Mouse (Mus musculus) hindbrain, embryonic 10.5 days (tissue): Measurements from ENCODE around the gene Hist1h2ag. TPM values are rescaled to one million over a fixed set of nuclear protein-coding genes. Genes with fewer than 3 reads are reported as not detected.

ENCODE experiments used
- DNase-seq: peaks from one replicate; pipeline ENCODE4 v3.0.0-alpha.2; 2017; ENCODE audit warnings: low spot score
- H3K27ac ChIP-seq: fragments of 300-500 bp; sonication (generic); 2 replicates; pipeline ENCODE4 v1.5.1; 2016; ENCODE audit warnings: mild to moderate bottlenecking, moderate library complexity
- H3K27me3 ChIP-seq: fragments of 300-500 bp; sonication (generic); 2 replicates; pipeline ENCODE4 v1.6.1; 2016; ENCODE audit warnings: mild to moderate bottlenecking; ENCODE audit not compliant: poor library complexity, insufficient read depth, severe bottlenecking
- H3K36me3 ChIP-seq: fragments of 300-500 bp; sonication (generic); 2 replicates; pipeline ENCODE4 v1.6.1; 2016; ENCODE audit warnings: mild to moderate bottlenecking, moderate library complexity
- H3K4me1 ChIP-seq: fragments of 300-500 bp; sonication (generic); replicated peaks from 2 replicates; pipeline ENCODE4 v1.6.1; 2016; ENCODE audit warnings: mild to moderate bottlenecking
- H3K4me3 ChIP-seq: fragments of 300-500 bp; sonication (generic); 2 replicates; pipeline ENCODE4 v1.5.1; 2016; ENCODE audit warnings: mild to moderate bottlenecking, moderate library complexity
- H3K9me3 ChIP-seq: fragments of 300-500 bp; sonication (generic); 2 replicates; pipeline ENCODE4 v1.6.1; 2016; ENCODE audit warnings: mild to moderate bottlenecking, moderate library complexity
- WGBS: fragments of 180-500 bp; shearing (Covaris S2); methylation state at CpG from one replicate; pipeline ENCODE4 v1.1.7; 2016; 5-methylcytosine and 5-hydroxymethylcytosine counted together
- polyA plus RNA-seq: library from polyadenylated mRNA; unstranded; fragments of >200 nt; fragmentation: Nextera tagmentation; extraction: Ambion mirVana; gene quantifications from 2 replicates; pipeline ENCODE4 v1.2.1, GENCODE M21; 2016

The Hist1h2ag gene
- polyA plus RNA-seq, 1 experiment from 2014 or later: 63.1 TPM

- 19% methylated on average over 3 of the region's 3 CpGs for WGBS
These were observed 44.3 kb downstream of the Hist1h2ag start for GRCm38 (mm10) chr13:21998412-21998811.

DNA sequence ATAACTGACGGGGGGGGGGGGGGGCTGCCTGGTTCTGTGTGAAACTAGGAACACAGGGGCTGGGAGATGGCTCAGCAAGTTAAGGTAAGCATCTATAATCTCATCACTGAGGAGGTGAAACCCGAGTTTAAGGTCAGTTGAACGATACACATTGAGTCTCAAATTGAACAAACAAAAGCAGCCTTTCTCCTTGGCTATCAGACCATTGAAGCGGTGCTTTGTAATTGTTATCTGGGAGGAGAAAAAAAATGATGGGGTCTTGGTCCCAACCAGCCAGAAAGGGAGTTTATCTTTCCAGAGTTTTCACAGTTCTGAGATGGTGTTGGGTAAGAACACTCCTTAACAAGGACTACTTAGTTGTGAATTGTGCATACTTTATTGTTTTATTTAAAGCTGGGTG, 44.9 kb downstream of the Hist1h2ag start:
- DNase-seq: no peak
- no peaks in the 10 kb centered on the region for H3K9me3 ChIP-seq
- no peak overlapping the region for H3K27ac ChIP-seq
- WGBS: 10% methylated on average over 4 of the region's 4 CpGs
- H3K4me3 ChIP-seq: peak overlapping the region; percentile 54
- peaks cover 22% of the 10 kb centered on the region for H3K4me1 ChIP-seq
- no peaks in the 10 kb centered on the region for H3K36me3 ChIP-seq
- peaks cover 88% of the 10 kb centered on the region for H3K27me3 ChIP-seq

More at GRCm38 (mm10) chr13:21998412-21998811, 44.3 kb downstream of the Hist1h2ag start:
- peaks cover 91% of the 10 kb centered on the region for H3K27me3 ChIP-seq
- H3K36me3 ChIP-seq: no peaks in the 10 kb centered on the region
- H3K27ac ChIP-seq: no peak overlapping the region
- no peak for DNase-seq
- H3K4me3 ChIP-seq: no peak overlapping the region
- H3K9me3 ChIP-seq: no peaks in the 10 kb centered on the region
- H3K4me1 ChIP-seq: peaks cover 22% of the 10 kb centered on the region

GRCm38 (mm10) chr13:21997201-21997820, 45.4 kb downstream of the Hist1h2ag start:
- H3K36me3 ChIP-seq: no peaks in the 10 kb centered on the region
- H3K27me3 ChIP-seq: peaks cover 87% of the 10 kb centered on the region
- no peaks in the 10 kb centered on the region for H3K9me3 ChIP-seq
- DNase-seq: peak; percentile 24
- H3K4me3 ChIP-seq: peak overlapping the region; percentile 54
- no peak overlapping the region for H3K27ac ChIP-seq
- H3K4me1 ChIP-seq: peaks cover 22% of the 10 kb centered on the region
- 1% methylated on average over 21 of the region's 21 CpGs for WGBS

DNA sequence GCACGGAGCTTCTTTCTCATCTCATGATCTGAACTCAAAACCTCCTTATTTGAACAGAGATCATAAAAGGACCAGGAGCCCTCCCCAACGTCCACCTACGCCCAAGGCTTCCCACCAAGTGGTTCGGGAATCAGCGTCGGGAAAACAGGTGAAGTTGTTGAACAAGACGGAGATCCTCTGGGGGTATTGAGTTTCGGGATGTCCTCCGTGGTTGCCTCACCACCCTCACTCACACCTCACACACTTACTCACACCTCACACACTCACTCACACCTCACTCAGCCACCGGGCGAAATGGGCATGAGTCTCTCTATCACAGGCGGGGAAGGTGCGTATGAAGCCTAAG, 45.9 kb downstream of the Hist1h2ag start:
- 1% methylated on average over 13 of the region's 13 CpGs for WGBS
- peak; percentile 31 for DNase-seq
- Histone ChIP-seq H3K27ac (no peak overlapping the region), H3K4me3 (peak overlapping the region; percentile 54), H3K27me3 (peaks cover 82% of the 10 kb centered on the region), H3K36me3 (no peaks in the 10 kb centered on the region), H3K9me3 (no peaks in the 10 kb centered on the region), H3K4me1 (peaks cover 22% of the 10 kb centered on the region)

DNA sequence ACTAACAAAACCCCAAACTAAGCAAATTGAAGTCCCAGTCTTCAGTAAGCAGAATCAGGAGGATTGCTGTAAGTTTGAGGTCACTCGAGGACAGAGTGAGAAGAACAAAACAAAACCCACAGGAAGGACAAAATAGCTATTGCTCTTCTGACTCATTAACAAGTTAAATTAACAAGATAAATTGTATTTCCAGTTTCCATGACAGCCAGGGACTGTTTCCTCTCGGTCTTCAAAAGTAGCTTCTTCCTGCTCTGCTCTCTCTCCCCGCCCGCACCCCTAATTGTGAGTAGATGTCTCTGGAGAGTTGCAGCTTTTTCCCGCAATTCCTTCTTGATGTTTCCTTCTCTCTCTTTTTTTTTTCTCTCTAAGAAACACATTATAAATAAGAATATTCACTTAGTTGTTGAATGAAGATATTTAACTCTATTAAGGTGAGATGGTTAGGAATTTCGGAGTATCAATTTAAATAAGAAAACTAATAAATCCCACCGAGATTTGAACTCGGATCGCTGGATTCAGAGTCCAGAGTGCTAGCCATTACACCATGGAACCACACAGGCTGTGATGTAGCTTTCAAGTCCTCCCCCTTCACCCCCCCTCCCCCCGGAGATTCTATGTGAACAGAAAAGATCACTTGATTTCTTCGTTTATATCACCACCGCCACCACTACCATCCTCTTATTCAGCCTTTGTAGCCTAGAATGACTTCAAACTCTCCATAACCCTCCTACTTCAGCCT, 46.5 kb downstream of the Hist1h2ag start:
- 1% methylated on average over 12 of the region's 12 CpGs for WGBS
- Histone ChIP-seq H3K9me3 (no peaks in the 10 kb centered on the region), H3K27ac (no peak overlapping the region), H3K36me3 (no peaks in the 10 kb centered on the region), H3K4me1 (peaks cover 22% of the 10 kb centered on the region), H3K4me3 (peak overlapping the region; percentile 54), H3K27me3 (peaks cover 81% of the 10 kb centered on the region)
- DNase-seq: peak; percentile 78

- H3K4me3 ChIP-seq: peak overlapping the region; percentile 54
- H3K27ac ChIP-seq: no peak overlapping the region
- no peaks in the 10 kb centered on the region for H3K36me3 ChIP-seq
- peaks cover 22% of the 10 kb centered on the region for H3K4me1 ChIP-seq
- DNase-seq: peak; percentile 65
- under 1% methylated on average over 21 of the region's 21 CpGs for WGBS
- no peaks in the 10 kb centered on the region for H3K9me3 ChIP-seq
- peaks cover 77% of the 10 kb centered on the region for H3K27me3 ChIP-seq
These were observed 47.3 kb downstream of the Hist1h2ag start for GRCm38 (mm10) chr13:21995331-21995914.

DNA sequence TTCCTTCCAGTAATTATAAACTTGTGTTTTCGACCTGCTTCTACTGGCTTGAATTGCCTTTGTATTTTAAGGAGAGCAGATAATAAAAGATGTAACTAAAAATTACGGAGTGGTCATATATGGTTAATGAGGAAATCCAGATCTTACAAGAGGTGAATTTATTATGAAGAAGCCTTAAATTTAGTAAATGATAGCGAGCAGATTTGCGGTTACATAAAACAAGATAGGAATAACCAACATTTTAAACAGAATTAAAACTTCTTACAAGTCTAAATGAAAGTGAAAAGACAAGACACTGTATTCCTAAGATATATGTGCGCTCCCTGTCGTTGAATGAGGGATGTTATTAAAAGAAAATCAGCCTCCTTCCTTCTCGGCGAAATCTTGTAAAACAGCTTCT, 47.8 kb downstream of the Hist1h2ag start:
- 5% methylated on average over 8 of the region's 8 CpGs for WGBS
- DNase-seq: no peak
- Histone ChIP-seq H3K9me3 (no peaks in the 10 kb centered on the region), H3K36me3 (no peaks in the 10 kb centered on the region), H3K4me1 (peaks cover 22% of the 10 kb centered on the region), H3K27me3 (peaks cover 72% of the 10 kb centered on the region), H3K4me3 (peak overlapping the region; percentile 54), H3K27ac (no peak overlapping the region)

DNA sequence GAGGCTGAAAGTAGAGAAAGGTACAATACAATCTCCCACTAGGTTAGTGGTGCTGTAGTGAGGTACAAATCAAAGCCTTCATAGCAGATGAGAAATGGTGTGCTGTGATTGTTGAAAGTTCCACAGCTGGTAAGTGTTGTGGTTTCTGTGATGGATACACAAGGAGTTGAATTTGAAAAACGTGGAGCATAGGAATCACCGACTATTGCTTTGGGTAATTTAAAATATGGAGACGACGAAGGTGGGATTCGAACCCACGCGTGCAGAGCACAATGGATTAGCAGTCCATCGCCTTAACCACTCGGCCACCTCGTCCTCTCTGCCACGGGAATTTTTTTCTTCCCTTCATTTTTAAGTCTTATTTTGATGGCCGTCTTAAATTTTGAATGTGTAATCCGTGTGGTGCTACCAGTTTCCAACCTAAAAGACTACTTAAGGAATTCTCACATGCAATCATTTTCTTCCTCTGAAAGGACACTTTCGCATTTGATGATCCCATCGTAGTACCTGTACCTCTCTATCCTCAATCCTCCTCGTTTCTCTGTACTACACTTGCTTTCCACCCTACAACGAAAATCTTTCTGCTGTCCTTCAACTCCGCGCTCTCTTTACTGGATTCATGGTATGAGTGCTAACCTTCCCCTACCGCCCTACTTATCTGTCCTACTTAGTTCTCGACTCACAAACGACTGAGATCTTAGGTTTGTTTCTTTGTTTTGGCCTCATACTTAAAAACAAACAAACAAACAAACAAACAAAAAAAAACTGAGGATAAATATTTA, 48.6 kb downstream of the Hist1h2ag start:
- peaks cover 64% of the 10 kb centered on the region for H3K27me3 ChIP-seq
- H3K4me3 ChIP-seq: peak overlapping the region; percentile 54
- peaks cover 22% of the 10 kb centered on the region for H3K4me1 ChIP-seq
- H3K9me3 ChIP-seq: no peaks in the 10 kb centered on the region
- no peaks in the 10 kb centered on the region for H3K36me3 ChIP-seq
- peak; percentile 72 for DNase-seq
- no peak overlapping the region for H3K27ac ChIP-seq
- under 1% methylated on average over 22 of the region's 22 CpGs for WGBS

GRCm38 (mm10) chr13:21992550-21992949, 50.2 kb downstream of the Hist1h2ag start:
- 85% methylated on average over 5 of the region's 5 CpGs for WGBS
- Histone ChIP-seq H3K9me3 (no peaks in the 10 kb centered on the region), H3K4me3 (no peak overlapping the region), H3K36me3 (no peaks in the 10 kb centered on the region), H3K27ac (no peak overlapping the region), H3K27me3 (peaks cover 59% of the 10 kb centered on the region), H3K4me1 (peaks cover 19% of the 10 kb centered on the region)
- DNase-seq: no peak

Other genes with a start within 250 kb of the Hist1h2ag start
- gene Hist1h2bq, start 232.7 kb downstream of the Hist1h2ag start, polyA plus RNA-seq: 18.9 and 20.9 TPM in 2 replicates
- 2.3 TPM in 1 of 2 replicates, not detected in the other for gene Hist1h2ao, start 232.5 kb downstream of the Hist1h2ag start, polyA plus RNA-seq
- not detected in 2 replicates for gene Hist1h4m, start 231.2 kb downstream of the Hist1h2ag start, polyA plus RNA-seq
- 9.7 and 10.0 TPM in 2 replicates for gene Hist1h4n, start 210.7 kb downstream of the Hist1h2ag start, polyA plus RNA-seq
- gene Hist1h2ap, start 209.4 kb downstream of the Hist1h2ag start, polyA plus RNA-seq: 6,234 and 6,449 TPM in 2 replicates
- 19.3 and 21.2 TPM in 2 replicates for gene Hist1h2br, start 209.2 kb downstream of the Hist1h2ag start, polyA plus RNA-seq
- gene Zfp184, start 97.8 kb downstream of the Hist1h2ag start, polyA plus RNA-seq: 20.6 and 24.7 TPM in 2 replicates
- gene Pom121l2, start 61.8 kb downstream of the Hist1h2ag start, polyA plus RNA-seq: 0.07 TPM in 1 of 2 replicates, not detected in the other
- gene Prss16, start 33.2 kb downstream of the Hist1h2ag start, polyA plus RNA-seq: 0.18 TPM in 1 of 2 replicates, not detected in the other
- gene Hist1h2ah, start 7.4 kb downstream of the Hist1h2ag start, polyA plus RNA-seq: 5.5 and 11.0 TPM in 2 replicates
- gene Hist1h2bk, start 7.1 kb downstream of the Hist1h2ag start, polyA plus RNA-seq: 6.6 and 6.9 TPM in 2 replicates
- gene Hist1h4i, start 1.6 kb downstream of the Hist1h2ag start, polyA plus RNA-seq: 33.6 and 41.8 TPM in 2 replicates
- gene Hist1h2bj, start 270 bp upstream of the Hist1h2ag start, polyA plus RNA-seq: 12.6 and 15.5 TPM in 2 replicates
- gene Vmn1r188, start 41.5 kb upstream of the Hist1h2ag start, polyA plus RNA-seq: not detected in 2 replicates
- gene Vmn1r189, start 62.9 kb upstream of the Hist1h2ag start, polyA plus RNA-seq: not detected in 2 replicates
- not detected in 2 replicates for gene Vmn1r191, start 141.0 kb upstream of the Hist1h2ag start, polyA plus RNA-seq
- not detected in 2 replicates for gene Vmn1r192, start 148.2 kb upstream of the Hist1h2ag start, polyA plus RNA-seq
- not detected in 2 replicates for gene Vmn1r193, start 180.2 kb upstream of the Hist1h2ag start, polyA plus RNA-seq
- not detected in 2 replicates for gene Vmn1r194, start 201.3 kb upstream of the Hist1h2ag start, polyA plus RNA-seq
- not detected in 2 replicates for gene Vmn1r195, start 227.6 kb upstream of the Hist1h2ag start, polyA plus RNA-seq
- not detected in 2 replicates for gene Vmn1r196, start 247.0 kb upstream of the Hist1h2ag start, polyA plus RNA-seq